ENCODE assay signal across 13 mouse cellular contexts in genomic region chr4:129508834-129509600, GRCm38 (mm10). TPM values are rescaled to one million over a fixed set of nuclear protein-coding genes. Genes with fewer than 3 reads are reported as not detected.
DNase-seq lines count a peak whose midpoint lies in the region; ATAC-seq and TF ChIP-seq lines count a peak whose summit lies in the region.
"Had no signal": no experiment of that assay in that cellular context is flagged by ENCODE, and none has a peak within 500 bp of the region (broad histone marks: within the 10 kb centered on the region; RNA-seq: fewer than 3 reads in every experiment).

No protein-coding gene starts in this region.

- 71% methylated on average over 15 of the region's 15 CpGs for WGBS in hindbrain, embryonic 10.5 days
- 73% methylated on average over 15 of the region's 15 CpGs for WGBS in hindbrain, embryonic 11.5 days
- 46% methylated on average over 15 of the region's 15 CpGs for WGBS in lung, adult 2 months

- ATAC-seq in hindbrain, embryonic 11.5 days (ENCODE audit: low FRiP score): no peak

- no peak for TF ChIP-seq POLR2A in lung, adult 2 months (IDR thresholded peaks at IDR 0.05; ENCODE audit: borderline replicate concordance, extremely low read depth, low read depth, low read length)

- H3K27me3 ChIP-seq in hindbrain, embryonic 10.5 days (ENCODE audit: insufficient read depth, poor library complexity, severe bottlenecking): no peaks in the 10 kb centered on the region
- no peaks in the 10 kb centered on the region for H3K27me3 ChIP-seq in hindbrain, embryonic 11.5 days (ENCODE audit: control insufficient read depth, insufficient read depth, low read length)

- TF ChIP-seq CTCF in lung, adult 2 months (IDR thresholded peaks at IDR 0.05; ENCODE audit: insufficient read depth, low read length): no peak

- peaks cover 63% of the 10 kb centered on the region for H3K4me1 ChIP-seq in hindbrain, embryonic 10.5 days (replicated peaks)
- H3K4me1 ChIP-seq in hindbrain, embryonic 11.5 days (replicated peaks; ENCODE audit: control insufficient read depth, insufficient read depth, low read length): peaks cover 14% of the 10 kb centered on the region
- peaks cover 5% of the 10 kb centered on the region for H3K4me1 ChIP-seq in lung, adult 2 months (ENCODE audit: control insufficient read depth, insufficient read depth, low read length)

- DNase-seq in hindbrain, embryonic 10.5 days (ENCODE audit: low spot score): no peak
- DNase-seq in hindbrain, embryonic 11.5 days (ENCODE audit: low spot score): no peak
- DNase-seq in urinary bladder, postnatal 14 days (ENCODE audit: low spot score): peak; percentile 55
- no peak for DNase-seq in urinary bladder, postnatal 10 days (ENCODE audit: low spot score)
- no peak for DNase-seq in lung, adult 2 months
- DNase-seq in ovary, postnatal 14 days (ENCODE audit: low spot score): no peak
- DNase-seq in layer of hippocampus, postnatal 36 days: no peak
- no peak for DNase-seq in urinary bladder, adult 2 months (ENCODE audit: low spot score)

- no peaks in the 10 kb centered on the region for H3K9me3 ChIP-seq in hindbrain, embryonic 10.5 days
- no peaks in the 10 kb centered on the region for H3K9me3 ChIP-seq in hindbrain, embryonic 11.5 days (ENCODE audit: control insufficient read depth, low read length)

- no peaks in the 10 kb centered on the region for H3K36me3 ChIP-seq in hindbrain, embryonic 10.5 days
- H3K36me3 ChIP-seq in hindbrain, embryonic 11.5 days (ENCODE audit: control insufficient read depth, insufficient read depth, low read length): no peaks in the 10 kb centered on the region

- H3K4me2 ChIP-seq in hindbrain, embryonic 11.5 days (replicated peaks; ENCODE audit: low read depth, low read length): no peak overlapping the region

- H3K9ac ChIP-seq in hindbrain, embryonic 11.5 days (ENCODE audit: low read depth, low read length): no peak overlapping the region

- H3K4me3 ChIP-seq in hindbrain, embryonic 10.5 days: no peak overlapping the region
- H3K4me3 ChIP-seq in hindbrain, embryonic 11.5 days (ENCODE audit: low read depth, low read length): no peak overlapping the region
- peak overlapping the region; percentile 20 for H3K4me3 ChIP-seq in lung, adult 2 months (replicated peaks; ENCODE audit: extremely low read depth, low read depth, low read length)
- H3K4me3 ChIP-seq: myocyte had no signal

- H3K27ac ChIP-seq in hindbrain, embryonic 10.5 days: peak overlapping the region; percentile 64
- H3K27ac ChIP-seq in hindbrain, embryonic 11.5 days (ENCODE audit: low read depth, low read length): no peak overlapping the region

RNA-seq across cellular contexts. Expression of gene Marcksl1, which starts 4.4 kb away (rescaled TPM):
- 1,645 and 2,027 TPM in 2 replicates for polyA plus RNA-seq in hindbrain, embryonic 10.5 days (2016; fragmentation: Nextera tagmentation; extraction: Ambion mirVana)
- 1,707 and 1,864 TPM in 2 replicates for polyA plus RNA-seq in hindbrain, embryonic 11.5 days (2014; fragmentation: Nextera tagmentation; extraction: Ambion mirVana)
- 16.6 and 18.6 TPM in 2 replicates for polyA plus RNA-seq in lung, adult 2 months (2012; rRNA removed)
- 100 to 1,000 TPM; 105 to 115 TPM for total RNA-seq in layer of hippocampus, postnatal 36 days (2021)
- 151 and 161 TPM in 2 replicates for polyA plus RNA-seq in urinary bladder, adult 2 months (2012; rRNA removed)

RNA-seq across cellular contexts. Expression of gene Fam229a, which starts 18.0 kb away (rescaled TPM):
- polyA plus RNA-seq in hindbrain, embryonic 10.5 days (2016; fragmentation: Nextera tagmentation; extraction: Ambion mirVana): 0.41 TPM in 1 of 2 replicates, not detected in the other
- not detected in 2 replicates for polyA plus RNA-seq in hindbrain, embryonic 11.5 days (2014; fragmentation: Nextera tagmentation; extraction: Ambion mirVana)
- polyA plus RNA-seq in lung, adult 2 months (2012; rRNA removed): 0.80 and 1.1 TPM in 2 replicates
- not detected for total RNA-seq in layer of hippocampus, postnatal 36 days (2021)
- polyA plus RNA-seq in urinary bladder, adult 2 months (2012; rRNA removed): 0.73 and 0.94 TPM in 2 replicates
- total RNA-seq: adrenal gland, postnatal 36 days; common myeloid progenitor, adult 5-6 weeks; heart, adult 8-10 months had no signal

RNA-seq across cellular contexts. Expression of gene Tssk3, which starts 18.2 kb away (rescaled TPM):
- not detected in 2 replicates for polyA plus RNA-seq in hindbrain, embryonic 10.5 days (2016; fragmentation: Nextera tagmentation; extraction: Ambion mirVana)
- not detected in 2 replicates for polyA plus RNA-seq in hindbrain, embryonic 11.5 days (2014; fragmentation: Nextera tagmentation; extraction: Ambion mirVana)
- polyA plus RNA-seq in lung, adult 2 months (2012; rRNA removed): 0.12 TPM in 1 of 2 replicates, not detected in the other
- not detected for total RNA-seq in layer of hippocampus, postnatal 36 days (2021)
- 0.15 TPM in 1 of 2 replicates, not detected in the other for polyA plus RNA-seq in urinary bladder, adult 2 months (2012; rRNA removed)
- total RNA-seq: adrenal gland, postnatal 36 days; common myeloid progenitor, adult 5-6 weeks; heart, adult 8-10 months had no signal
- polyA plus RNA-seq: myocyte; spleen, adult 2 months had no signal

RNA-seq across cellular contexts. Expression of gene Hdac1, which starts 33.5 kb away (rescaled TPM):
- 241 and 286 TPM in 2 replicates for polyA plus RNA-seq in hindbrain, embryonic 10.5 days (2016; fragmentation: Nextera tagmentation; extraction: Ambion mirVana)
- 206 and 220 TPM in 2 replicates for polyA plus RNA-seq in hindbrain, embryonic 11.5 days (2014; fragmentation: Nextera tagmentation; extraction: Ambion mirVana)
- 35.3 and 64.8 TPM in 2 replicates for polyA plus RNA-seq in lung, adult 2 months (2012; rRNA removed)
- 10 to 100 TPM; 45.2 to 55.8 TPM for total RNA-seq in layer of hippocampus, postnatal 36 days (2021)
- 101 and 112 TPM in 2 replicates for polyA plus RNA-seq in urinary bladder, adult 2 months (2012; rRNA removed)

RNA-seq across cellular contexts. Expression of gene Bsdc1, which starts 47.6 kb away (rescaled TPM):
- 22.2 and 24.8 TPM in 2 replicates for polyA plus RNA-seq in hindbrain, embryonic 10.5 days (2016; fragmentation: Nextera tagmentation; extraction: Ambion mirVana)
- polyA plus RNA-seq in hindbrain, embryonic 11.5 days (2014; fragmentation: Nextera tagmentation; extraction: Ambion mirVana): 25.6 and 26.3 TPM in 2 replicates
- 18.9 and 28.4 TPM in 2 replicates for polyA plus RNA-seq in lung, adult 2 months (2012; rRNA removed)
- 10 to 100 TPM; 53.4 to 54.5 TPM for total RNA-seq in layer of hippocampus, postnatal 36 days (2021)
- 15.0 and 27.5 TPM in 2 replicates for polyA plus RNA-seq in urinary bladder, adult 2 months (2012; rRNA removed)

Comparison
In these comparisons a context has a peak if more than half of its experiments do, and no peak if none do; other contexts are left out.
1. RNA of gene Marcksl1, which starts 4.4 kb away (polyA plus RNA-seq): 1,645 to 2,027 TPM in hindbrain, embryonic 10.5 days and 1,707 to 1,864 TPM in hindbrain, embryonic 11.5 days; 151 to 161 TPM in urinary bladder, adult 2 months and 16.6 to 18.6 TPM in lung, adult 2 months; every median in the first group is over 10 times any median in the second.